In genomic region chr1:36469811-36470444, GRCm38 (mm10) we compare ENCODE assay signal across 10 mouse cellular contexts. TPM values are rescaled to one million over a fixed set of nuclear protein-coding genes. Genes with fewer than 3 reads are reported as not detected.
A peak's percentile ranks its signal among the peaks of the same experiment; 100 is the strongest.
DNase-seq lines count a peak whose midpoint lies in the region.
"Had no signal": no experiment of that assay in that cellular context is flagged by ENCODE, and none has a peak within 500 bp of the region (broad histone marks: within the 10 kb centered on the region; RNA-seq: fewer than 3 reads in every experiment).

No protein-coding gene starts in this region.

- H3K27ac ChIP-seq in heart, embryonic 10.5 days: no peak overlapping the region
- peak overlapping the region; percentile 89 for H3K27ac ChIP-seq in macrophage
- H3K27ac ChIP-seq: forebrain, embryonic 12.5 days had no signal

- H3K4me3 ChIP-seq in heart, embryonic 10.5 days: no peak overlapping the region
- H3K4me3 ChIP-seq in macrophage (ENCODE audit: inconsistent target): no peak overlapping the region

- H3K27me3 ChIP-seq in heart, embryonic 10.5 days (ENCODE audit: insufficient read depth, poor library complexity, severe bottlenecking): no peaks in the 10 kb centered on the region

- peaks cover 42% of the 10 kb centered on the region for H3K4me1 ChIP-seq in heart, embryonic 10.5 days

- 43% methylated on average over 2 of the region's 2 CpGs for WGBS in heart, embryonic 10.5 days
- 63% methylated on average over 2 of the region's 2 CpGs for WGBS in macrophage (ENCODE audit: missing documents)

- H3K9me3 ChIP-seq in heart, embryonic 10.5 days: no peaks in the 10 kb centered on the region
- H3K9me3 ChIP-seq: forebrain, embryonic 12.5 days had no signal

- no peaks in the 10 kb centered on the region for H3K36me3 ChIP-seq in heart, embryonic 10.5 days
- no peaks in the 10 kb centered on the region for H3K36me3 ChIP-seq in macrophage (ENCODE audit: inconsistent target)
- H3K36me3 ChIP-seq: forebrain, embryonic 12.5 days had no signal

- H3K79me2 ChIP-seq in macrophage (ENCODE audit: inconsistent target): peaks cover 27% of the 10 kb centered on the region; the same call in 1 of the 2 replicates

- peak; percentile 35 for DNase-seq in heart, adult 8-10 months (ENCODE audit: low spot score)
- DNase-seq in heart, embryonic 10.5 days (ENCODE audit: low spot score): no peak
- DNase-seq in 416B (ENCODE audit: low read depth): peak; percentile 37
- DNase-seq in gastrocnemius, postnatal 25 days: peak; percentile 64
- DNase-seq in kidney, adult 9 months: no peak
- no peak for DNase-seq in c-Kit-positive CD71-positive TER-119-positive erythroid progenitor cells, embryonic 14.5 days (ENCODE audit: low spot score)
- DNase-seq: lung, postnatal 36 days; thymus, postnatal 36 days had no signal

RNA-seq across cellular contexts. Expression of gene Cnnm4, which starts 1.5 kb away (rescaled TPM):
- total RNA-seq in heart, adult 8-10 months (2022): 1 to 10 TPM; 3.7 to 5.2 (median 4.7) TPM
- polyA plus RNA-seq in heart, embryonic 10.5 days (2016; fragmentation: Nextera tagmentation; extraction: Ambion mirVana): 7.1 and 8.6 TPM in 2 replicates
- 10 to 100 TPM in 1 of 2 experiments, 1 to 10 TPM in 1; 8.4 to 10.5 TPM for total RNA-seq in gastrocnemius, postnatal 25 days (2021)
- 10 to 100 TPM in 2 of 26 experiments, 1 to 10 TPM in 24; 3.2 to 10.9 (median 6.8) TPM for total RNA-seq in macrophage (2018; cell fraction: chromatin; rRNA removed)
- total RNA-seq in macrophage (2018; cell fraction: cytosol; rRNA removed): 1 to 10 TPM; 3.4 to 6.4 (median 5.0) TPM
- total RNA-seq in macrophage (2018; cell fraction: nucleus; rRNA removed): 10 to 100 TPM in 11 of 26 experiments, 1 to 10 TPM in 15; 4.8 to 14.0 (median 9.1) TPM
- polyA plus RNA-seq in macrophage (2018): 2.9 to 3.6 TPM (median 3.0 TPM) in 3 replicates

RNA-seq across cellular contexts. Expression of gene Lman2l, which starts 24.9 kb away (rescaled TPM):
- total RNA-seq in heart, adult 8-10 months (2022): 10 to 100 TPM; 26.3 to 29.4 (median 27.8) TPM
- polyA plus RNA-seq in heart, embryonic 10.5 days (2016; fragmentation: Nextera tagmentation; extraction: Ambion mirVana): 53.7 and 57.8 TPM in 2 replicates
- 10 to 100 TPM; 18.9 to 21.7 TPM for total RNA-seq in gastrocnemius, postnatal 25 days (2021)
- 10 to 100 TPM in 25 of 26 experiments, 1 to 10 TPM in 1; 9.6 to 75.8 (median 42.3) TPM for total RNA-seq in macrophage (2018; cell fraction: chromatin; rRNA removed)
- total RNA-seq in macrophage (2018; cell fraction: cytosol; rRNA removed): 10 to 100 TPM; 10.7 to 22.2 (median 16.6) TPM
- 10 to 100 TPM; 14.3 to 64.9 (median 38.6) TPM for total RNA-seq in macrophage (2018; cell fraction: nucleus; rRNA removed)
- polyA plus RNA-seq in macrophage (2018): 14.9 to 17.7 TPM (median 17.1 TPM) in 3 replicates

RNA-seq across cellular contexts. Expression of gene Cnnm3, which starts 41.7 kb away (rescaled TPM):
- total RNA-seq in heart, adult 8-10 months (2022): 10 to 100 TPM in 3 of 4 experiments, 1 to 10 TPM in 1; 8.6 to 16.3 (median 11.7) TPM
- polyA plus RNA-seq in heart, embryonic 10.5 days (2016; fragmentation: Nextera tagmentation; extraction: Ambion mirVana): 1.5 and 2.5 TPM in 2 replicates
- 1 to 10 TPM; 7.4 to 9.7 TPM for total RNA-seq in gastrocnemius, postnatal 25 days (2021)
- total RNA-seq in macrophage (2018; cell fraction: chromatin; rRNA removed): 10 to 100 TPM in 16 of 26 experiments, 1 to 10 TPM in 10; 2.7 to 42.7 (median 14.5) TPM
- 10 to 100 TPM in 11 of 26 experiments, 1 to 10 TPM in 15; 4.3 to 23.0 (median 9.2) TPM for total RNA-seq in macrophage (2018; cell fraction: cytosol; rRNA removed)
- total RNA-seq in macrophage (2018; cell fraction: nucleus; rRNA removed): 10 to 100 TPM in 23 of 26 experiments, 1 to 10 TPM in 3; 8.2 to 41.7 (median 17.7) TPM
- polyA plus RNA-seq in macrophage (2018): 6.7 to 14.7 TPM (median 6.8 TPM) in 3 replicates

Comparison
In these comparisons a context has a peak if more than half of its experiments do, and no peak if none do; other contexts are left out.
1. DNase-seq: peak in heart, adult 8-10 months (single experiment), 416B (single experiment) and gastrocnemius, postnatal 25 days (single experiment); none in heart, embryonic 10.5 days (single experiment), kidney, adult 9 months (single experiment) and c-Kit-positive CD71-positive TER-119-positive erythroid progenitor cells, embryonic 14.5 days (single experiment).